Mouse (Mus musculus) intestine, postnatal 0 days (tissue): ENCODE data around the gene Csn1s2a. TPM values are rescaled to one million over a fixed set of nuclear protein-coding genes. Genes with fewer than 3 reads are reported as not detected.

Source experiments
- ATAC-seq: fragments of 200-750 bp; cut with Nextera tagmentation; 2 replicates; pipeline ENCODE4 v1.8.0; 2017; ENCODE audit warnings: mild to moderate bottlenecking, moderate TSS enrichment, moderate library complexity
- H3K27ac ChIP-seq: fragments of 300-500 bp; sonication (generic); 2 replicates; pipeline ENCODE4 v1.5.1; 2014; ENCODE audit warnings: mild to moderate bottlenecking, low read depth, low read length, moderate library complexity
- H3K27me3 ChIP-seq: fragments of 300-500 bp; sonication (generic); replicated peaks from 2 replicates; pipeline ENCODE4 v1.6.1; 2014; ENCODE audit warnings: low read length, mixed read lengths; ENCODE audit not compliant: control insufficient read depth, insufficient read depth
- H3K36me3 ChIP-seq: fragments of 300-500 bp; sonication (generic); 2 replicates; pipeline ENCODE4 v1.6.1; 2014; ENCODE audit warnings: mild to moderate bottlenecking, moderate library complexity; ENCODE audit not compliant: control insufficient read depth, insufficient read depth
- H3K4me1 ChIP-seq: fragments of 300-500 bp; sonication (generic); replicated peaks from 2 replicates; pipeline ENCODE4 v1.6.1; 2014; ENCODE audit warnings: antibody characterized with exemption, low read length, mixed read lengths; ENCODE audit not compliant: control insufficient read depth, insufficient read depth
- H3K4me2 ChIP-seq: fragments of 300-500 bp; sonication (generic); replicated peaks from 2 replicates; pipeline ENCODE4 v1.6.1; 2014; ENCODE audit warnings: low read depth, mild to moderate bottlenecking, moderate library complexity
- H3K4me3 ChIP-seq: fragments of 300-500 bp; sonication (generic); 2 replicates; pipeline ENCODE4 v1.5.1; 2014; ENCODE audit warnings: low read depth, low read length
- H3K9ac ChIP-seq: fragments of 300-500 bp; sonication (generic); 2 replicates; pipeline ENCODE4 v1.6.1; 2014; ENCODE audit warnings: mild to moderate bottlenecking, low read depth, low read length
- H3K9me3 ChIP-seq: fragments of 300-500 bp; sonication (generic); 2 replicates; pipeline ENCODE4 v1.6.1; 2016; ENCODE audit warnings: mixed run types; ENCODE audit not compliant: control insufficient read depth
- CTCF ChIP-seq: sonication (generic); IDR thresholded peaks from 2 replicates; pipeline ENCODE4 v1.5.1; 2016; ENCODE audit warnings: low read depth, mild to moderate bottlenecking, control low read depth, antibody characterized with exemption, moderate library complexity
- WGBS: fragments of 180-500 bp; shearing (Covaris S2); extraction: QIAGEN DNeasy Blood & Tissue Kit; methylation state at CpG from one replicate; pipeline ENCODE4 v1.1.7; 2014; 5-methylcytosine and 5-hydroxymethylcytosine counted together
- polyA plus RNA-seq: library from polyadenylated mRNA; unstranded; fragments of >200 nt; fragmentation: Nextera tagmentation; extraction: Ambion mirVana; gene quantifications from 2 replicates; pipeline ENCODE4 v1.2.1, GENCODE M21; 2015

Gene Csn1s2a
- polyA plus RNA-seq, 1 experiment from 2014 or later = 5.5 TPM

GRCm38 (mm10) chr5:87809253-87809652 is 34.9 kb downstream of the Csn1s2a start:
- ATAC-seq = no peak
- Histone ChIP-seq H3K36me3 (no peaks in the 10 kb centered on the region), H3K27ac (no peak overlapping the region), H3K4me2 (no peak overlapping the region), H3K4me1 (no peaks in the 10 kb centered on the region), H3K9ac (no peak overlapping the region), H3K4me3 (no peak overlapping the region), H3K9me3 (no peaks in the 10 kb centered on the region), H3K27me3 (no peaks in the 10 kb centered on the region)
- TF ChIP-seq CTCF = peak; percentile 37
- WGBS = 61% methylated on average over 2 of the region's 2 CpGs

- no peak for ATAC-seq
- no peak within 1 kb of the TSS for H3K27ac ChIP-seq
- TF ChIP-seq CTCF = no peak
- no peak within 1 kb of the TSS for H3K4me2 ChIP-seq
- 69% methylated on average over 1 of the region's 1 CpGs for WGBS
- no peak within 1 kb of the TSS for H3K4me3 ChIP-seq
- no peaks in the 10 kb centered on the region for H3K27me3 ChIP-seq
- no peak within 1 kb of the TSS for H3K9ac ChIP-seq
- H3K9me3 ChIP-seq = no peaks in the 10 kb centered on the region
- no peaks in the 10 kb centered on the region for H3K36me3 ChIP-seq
- H3K4me1 ChIP-seq = no peaks in the 10 kb centered on the region
Observed at GRCm38 (mm10) chr5:87825386-87825785, 51.0 kb downstream of the Csn1s2a start, which contains the start of gene Prr27. Gene Prr27 (plus strand): TSS chr5:87825686.

Other genes starting within 250 kb of the Csn1s2a start
- 279 and 297 TPM in 2 replicates for gene Sult1b1, start 236.4 kb upstream of the Csn1s2a start, polyA plus RNA-seq
- 210 and 241 TPM in 2 replicates for gene Sult1d1, start 205.5 kb upstream of the Csn1s2a start, polyA plus RNA-seq
- not detected in 2 replicates for gene Sult1e1, start 183.0 kb upstream of the Csn1s2a start, polyA plus RNA-seq
- 0.78 and 2.9 TPM in 2 replicates for gene Csn1s1, start 108.4 kb upstream of the Csn1s2a start, polyA plus RNA-seq
- 2.4 and 8.2 TPM in 2 replicates for gene Csn2, start 74.9 kb upstream of the Csn1s2a start, polyA plus RNA-seq
- 0.21 TPM in 1 of 2 replicates, not detected in the other for gene Csn1s2b, start 33.5 kb downstream of the Csn1s2a start, polyA plus RNA-seq
- not detected in 2 replicates for gene Prr27, start 51.1 kb downstream of the Csn1s2a start, polyA plus RNA-seq
- not detected in 2 replicates for gene Odam, start 110.5 kb downstream of the Csn1s2a start, polyA plus RNA-seq
- 0.97 and 2.3 TPM in 2 replicates for gene Csn3, start 151.0 kb downstream of the Csn1s2a start, polyA plus RNA-seq
- not detected in 2 replicates for gene 2310003L06Rik, start 194.9 kb downstream of the Csn1s2a start, polyA plus RNA-seq
- not detected in 2 replicates for gene Gm28434, start 194.9 kb downstream of the Csn1s2a start, polyA plus RNA-seq
- not detected in 2 replicates for gene Cabs1, start 204.9 kb downstream of the Csn1s2a start, polyA plus RNA-seq
- not detected in 2 replicates for gene Smr3a, start 228.0 kb downstream of the Csn1s2a start, polyA plus RNA-seq